Mouse (Mus musculus) midbrain, embryonic 12.5 days (tissue): ENCODE data around the gene Sohlh1. TPM values are rescaled to one million over a fixed set of nuclear protein-coding genes. Genes with fewer than 3 reads are reported as not detected.
"Not testable (repeated sequence)": the region's sequence is repeated elsewhere in the genome, so short reads cannot be mapped to it uniquely, and the experiment has no call there.

Experiments used
- ATAC-seq: fragments of 200-750 bp; cut with Nextera tagmentation; 2 replicates; pipeline ENCODE4 v1.8.0; 2017; ENCODE audit warnings: low read depth, moderate TSS enrichment, moderate library complexity; ENCODE audit not compliant: low FRiP score
- H3K27ac ChIP-seq: fragments of 300-500 bp; sonication (generic); replicated peaks from 2 replicates; pipeline ENCODE4 v1.5.1; 2016; ENCODE audit warnings: mild to moderate bottlenecking
- H3K27me3 ChIP-seq: fragments of 300-500 bp; sonication (generic); 2 replicates; pipeline ENCODE4 v1.6.1; 2016; ENCODE audit warnings: mild to moderate bottlenecking
- H3K36me3 ChIP-seq: fragments of 300-500 bp; sonication (generic); 2 replicates; pipeline ENCODE4 v1.6.1; 2016
- H3K4me1 ChIP-seq: fragments of 300-500 bp; sonication (generic); 2 replicates; pipeline ENCODE4 v1.6.1; 2016
- H3K4me2 ChIP-seq: fragments of 300-500 bp; sonication (generic); replicated peaks from 2 replicates; pipeline ENCODE4 v1.6.1; 2016; ENCODE audit warnings: mild to moderate bottlenecking, moderate library complexity
- H3K4me3 ChIP-seq: fragments of 300-500 bp; sonication (generic); 2 replicates; pipeline ENCODE4 v1.5.1; 2016; ENCODE audit warnings: mild to moderate bottlenecking
- H3K9ac ChIP-seq: fragments of 300-500 bp; sonication (generic); replicated peaks from 2 replicates; pipeline ENCODE4 v1.6.1; 2016; ENCODE audit warnings: mild to moderate bottlenecking, moderate library complexity
- H3K9me3 ChIP-seq: fragments of 300-500 bp; sonication (generic); 2 replicates; pipeline ENCODE4 v1.6.1; 2016; ENCODE audit warnings: mild to moderate bottlenecking
- WGBS: fragments of 180-500 bp; shearing (Covaris S2); methylation state at CpG from one replicate; pipeline ENCODE4 v1.1.7; 2016; 5-methylcytosine and 5-hydroxymethylcytosine counted together
- polyA plus RNA-seq: library from polyadenylated mRNA; unstranded; fragments of >200 nt; fragmentation: Nextera tagmentation; extraction: Ambion mirVana; gene quantifications from 2 replicates; pipeline ENCODE4 v1.2.1, GENCODE M21; 2016

Gene Sohlh1
- polyA plus RNA-seq, 1 experiment from 2014 or later = not detected

- Histone ChIP-seq H3K36me3 (no peaks in the 10 kb centered on the region), H3K4me3 (no peak overlapping the region), H3K27me3 (no peaks in the 10 kb centered on the region; the same call in 1 of the 2 replicates), H3K9ac (no peak overlapping the region), H3K4me2 (no peak overlapping the region), H3K9me3 (no peaks in the 10 kb centered on the region), H3K27ac (no peak overlapping the region), H3K4me1 (no peaks in the 10 kb centered on the region)
- WGBS = 94% methylated on average over 3 of the region's 3 CpGs
- no peak for ATAC-seq
Measured at GRCm38 (mm10) chr2:25830786-25831185, 16.3 kb downstream of the Sohlh1 start.

DNA sequence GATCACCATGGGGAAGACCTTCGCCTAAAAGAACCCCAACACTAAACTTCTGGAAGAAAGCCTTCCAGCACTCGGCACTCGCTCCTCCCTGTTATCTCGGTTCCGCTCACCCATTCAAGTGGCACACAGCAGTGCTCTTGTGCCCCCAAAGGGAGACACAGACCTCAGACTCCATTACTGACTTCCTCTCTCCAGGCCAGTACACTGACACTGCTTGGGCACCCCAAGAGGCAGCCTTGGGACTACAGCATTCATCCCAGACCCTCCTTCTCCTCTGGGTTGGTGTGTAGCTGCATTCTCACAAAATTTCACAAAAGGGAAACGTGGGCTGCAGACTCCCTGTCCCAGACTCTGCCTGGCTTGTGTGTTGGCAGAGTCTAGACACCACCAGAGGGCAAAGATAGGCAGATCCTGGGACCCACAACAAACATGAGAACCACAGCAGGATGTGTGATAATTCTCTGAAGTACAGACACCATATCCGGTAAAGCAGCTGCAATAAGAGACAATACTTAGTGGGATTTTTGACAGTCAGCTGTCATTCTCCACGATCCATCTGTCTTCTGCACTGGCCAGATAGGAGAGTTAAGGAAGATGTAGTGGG is 18.6 kb downstream of the Sohlh1 start:
- WGBS = 80% methylated on average over 8 of the region's 8 CpGs
- no peak overlapping the region for H3K9ac ChIP-seq
- no peak overlapping the region for H3K27ac ChIP-seq
- H3K27me3 ChIP-seq = no peaks in the 10 kb centered on the region
- no peak overlapping the region for H3K4me3 ChIP-seq
- H3K4me2 ChIP-seq = no peak overlapping the region
- H3K9me3 ChIP-seq = no peaks in the 10 kb centered on the region
- no peaks in the 10 kb centered on the region for H3K4me1 ChIP-seq
- no peak for ATAC-seq
- no peaks in the 10 kb centered on the region for H3K36me3 ChIP-seq

DNA sequence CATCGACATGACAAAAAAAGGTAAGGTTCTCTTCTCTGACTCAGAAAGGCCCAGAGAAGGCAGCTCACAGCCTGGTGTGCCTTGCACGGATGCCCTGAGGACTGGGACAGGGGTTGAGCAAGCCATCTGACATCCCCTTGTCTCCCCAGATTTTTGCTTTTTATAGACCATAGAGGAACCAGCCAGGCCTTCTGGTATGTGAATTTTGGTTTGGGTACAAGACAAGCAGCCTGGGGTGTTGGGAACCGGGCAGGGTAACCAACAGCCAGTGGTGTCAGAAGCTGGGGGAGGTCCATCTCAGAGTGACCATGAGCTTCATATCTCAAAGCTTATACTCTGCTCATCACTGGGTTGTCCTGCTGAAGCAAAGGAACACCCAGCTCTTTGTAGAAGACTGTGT is 22.3 kb downstream of the Sohlh1 start:
- no peaks in the 10 kb centered on the region for H3K27me3 ChIP-seq
- no peaks in the 10 kb centered on the region for H3K36me3 ChIP-seq
- no peak overlapping the region for H3K27ac ChIP-seq
- WGBS = 89% methylated on average over 3 of the region's 3 CpGs
- H3K9ac ChIP-seq = no peak overlapping the region
- H3K4me3 ChIP-seq = no peak overlapping the region
- no peak for ATAC-seq
- no peaks in the 10 kb centered on the region for H3K9me3 ChIP-seq
- H3K4me2 ChIP-seq = no peak overlapping the region
- H3K4me1 ChIP-seq = no peaks in the 10 kb centered on the region

DNA sequence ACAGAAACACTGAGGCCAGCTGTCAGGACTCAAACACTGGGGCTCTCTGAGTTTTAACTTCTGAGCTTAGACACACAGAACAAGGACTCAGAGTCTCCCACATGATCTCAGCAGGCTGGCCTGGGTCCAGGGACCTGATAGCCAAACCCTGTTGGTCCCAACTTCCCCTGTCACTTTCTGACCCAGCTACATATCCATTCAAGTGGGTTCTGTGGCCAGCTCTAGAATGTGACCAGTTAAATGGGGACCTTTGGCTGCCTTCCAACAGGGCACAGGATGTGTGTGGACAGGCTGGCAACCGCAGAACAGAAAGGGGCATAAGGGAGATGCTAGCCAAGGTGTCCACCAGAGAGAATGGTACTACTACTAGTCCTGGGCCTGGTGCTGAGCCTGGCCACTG is 24.2 kb downstream of the Sohlh1 start, which contains the start of gene Lcn9:
TSS of gene Lcn9 (plus strand) at position 348 of the 400 bp plus-strand sequence.
- Histone ChIP-seq H3K4me3 (no peak within 1 kb of the TSS), H3K4me1 (no peaks in the 10 kb centered on the region), H3K27me3 (no peaks in the 10 kb centered on the region), H3K4me2 (no peak within 1 kb of the TSS), H3K9me3 (no peaks in the 10 kb centered on the region), H3K9ac (no peak within 1 kb of the TSS), H3K36me3 (no peaks in the 10 kb centered on the region), H3K27ac (no peak within 1 kb of the TSS)
- 92% methylated on average over 1 of the region's 1 CpGs for WGBS
- ATAC-seq = no peak

- not testable (repeated sequence) for H3K27ac ChIP-seq, H3K9me3 ChIP-seq, H3K4me3 ChIP-seq, H3K27me3 ChIP-seq, H3K36me3 ChIP-seq, H3K4me2 ChIP-seq, H3K4me1 ChIP-seq, H3K9ac ChIP-seq, ATAC-seq
- WGBS = 81% methylated on average over 1 of the region's 1 CpGs
Measured at GRCm38 (mm10) chr2:25815748-25816147, 31.3 kb downstream of the Sohlh1 start, which contains the start of gene Glt6d1. Gene Glt6d1, minus strand, starts transcription at chr2:25815848.

DNA sequence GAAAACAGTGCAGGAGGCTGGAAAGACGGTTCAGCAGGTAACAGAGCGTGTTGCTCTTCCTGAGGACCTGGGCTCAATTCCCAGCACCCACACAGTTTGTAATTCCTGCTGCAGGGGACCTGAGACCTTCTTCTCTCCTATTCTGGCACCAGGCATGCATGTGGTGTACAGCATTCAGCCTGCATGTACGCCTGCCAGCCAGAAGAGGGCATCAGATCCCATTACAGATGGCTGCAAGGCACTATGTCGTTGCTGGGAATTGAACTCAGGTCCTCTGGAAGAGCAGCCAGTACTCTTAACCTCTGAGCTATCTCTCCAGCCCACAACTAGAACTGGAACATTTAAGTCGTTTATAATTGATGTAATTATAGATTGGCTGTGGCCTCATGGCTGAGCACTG is 33.7 kb downstream of the Sohlh1 start:
- Histone ChIP-seq H3K36me3 (no peaks in the 10 kb centered on the region), H3K27ac (no peak overlapping the region), H3K4me1 (no peaks in the 10 kb centered on the region), H3K9me3 (no peaks in the 10 kb centered on the region), H3K4me3 (no peak overlapping the region), H3K27me3 (no peaks in the 10 kb centered on the region), H3K4me2 (no peak overlapping the region), H3K9ac (no peak overlapping the region)
- 84% methylated on average over 5 of the region's 5 CpGs for WGBS
- no peak for ATAC-seq

- Histone ChIP-seq H3K36me3 (no peaks in the 10 kb centered on the region), H3K9ac (no peak overlapping the region), H3K27me3 (no peaks in the 10 kb centered on the region), H3K9me3 (no peaks in the 10 kb centered on the region), H3K4me2 (no peak overlapping the region), H3K4me1 (no peaks in the 10 kb centered on the region), H3K27ac (no peak overlapping the region), H3K4me3 (no peak overlapping the region)
- no peak for ATAC-seq
- 81% methylated on average over 2 of the region's 2 CpGs for WGBS
Measured at GRCm38 (mm10) chr2:25811711-25812110, 35.3 kb downstream of the Sohlh1 start.

DNA sequence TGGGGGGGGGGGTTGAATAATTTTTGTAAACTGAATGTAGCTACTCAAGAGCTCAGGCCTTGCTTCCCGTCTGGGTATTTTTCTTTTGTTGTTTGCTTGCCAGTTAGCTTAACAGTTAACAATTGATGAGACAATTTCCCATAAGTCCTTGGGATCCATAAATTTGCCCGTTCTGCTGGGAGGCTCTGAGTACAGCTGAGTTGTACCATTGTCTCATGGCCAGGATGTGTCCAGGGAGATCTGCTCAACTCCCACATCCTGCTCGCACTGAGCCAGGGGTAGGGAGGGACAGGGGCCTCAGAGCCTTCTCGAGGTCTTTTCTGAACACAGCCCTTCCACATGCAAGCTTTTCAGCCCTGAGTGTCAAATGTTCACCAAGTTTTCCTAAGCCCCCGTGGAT is 49.0 kb downstream of the Sohlh1 start:
- no peak for ATAC-seq
- H3K27ac ChIP-seq = no peak overlapping the region
- no peaks in the 10 kb centered on the region for H3K9me3 ChIP-seq
- no peaks in the 10 kb centered on the region for H3K36me3 ChIP-seq
- 0 out of 2 replicates have a peak, but pooled peaks cover 6% of the 10 kb centered on the region for H3K4me1 ChIP-seq
- no peak overlapping the region for H3K4me3 ChIP-seq
- no peak overlapping the region for H3K4me2 ChIP-seq
- no peaks in the 10 kb centered on the region for H3K27me3 ChIP-seq
- 36% methylated on average over 5 of the region's 5 CpGs for WGBS
- H3K9ac ChIP-seq = no peak overlapping the region

DNA sequence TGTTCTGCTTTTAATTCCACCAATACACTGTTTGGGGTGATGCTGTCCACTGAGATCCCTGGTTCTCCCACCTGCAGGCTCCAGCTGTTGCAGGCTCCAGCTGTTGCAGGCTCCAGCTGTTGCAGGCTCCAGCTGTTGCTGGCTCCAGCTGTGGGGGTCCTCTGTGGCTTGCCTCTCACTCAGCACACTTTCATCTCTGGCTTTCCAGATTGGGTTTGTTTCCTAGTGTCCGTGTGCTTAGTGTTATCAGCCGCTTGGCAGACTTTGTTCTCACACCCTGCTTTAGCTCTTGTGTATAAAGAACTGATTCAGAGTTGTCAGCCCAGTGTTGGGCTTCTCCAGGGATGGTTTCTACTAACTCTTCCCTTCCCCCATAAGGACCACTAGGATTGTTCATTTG is 49.4 kb downstream of the Sohlh1 start:
- no peaks in the 10 kb centered on the region for H3K36me3 ChIP-seq
- ATAC-seq = no peak
- H3K27ac ChIP-seq = no peak overlapping the region
- H3K4me2 ChIP-seq = no peak overlapping the region
- H3K27me3 ChIP-seq = no peaks in the 10 kb centered on the region
- H3K4me3 ChIP-seq = no peak overlapping the region
- WGBS = 50% methylated on average over 2 of the region's 2 CpGs
- no peaks in the 10 kb centered on the region for H3K9me3 ChIP-seq
- H3K9ac ChIP-seq = no peak overlapping the region
- 0 out of 2 replicates have a peak, but pooled peaks cover 6% of the 10 kb centered on the region for H3K4me1 ChIP-seq

Other genes with a start within 250 kb of the Sohlh1 start
- 69.3 and 71.0 TPM in 2 replicates for gene Rabl6, start 238.7 kb downstream of the Sohlh1 start, polyA plus RNA-seq
- gene Ccdc183, start 229.6 kb downstream of the Sohlh1 start, polyA plus RNA-seq = 0.20 and 0.36 TPM in 2 replicates
- 15.4 and 20.7 TPM in 2 replicates for gene Tmem141, start 225.2 kb downstream of the Sohlh1 start, polyA plus RNA-seq
- 1.6 and 2.2 TPM in 2 replicates for gene Fcna, start 219.2 kb downstream of the Sohlh1 start, polyA plus RNA-seq
- gene Lcn8, start 194.1 kb downstream of the Sohlh1 start, polyA plus RNA-seq = not detected in 2 replicates
- not detected in 2 replicates for gene Lcn5, start 189.3 kb downstream of the Sohlh1 start, polyA plus RNA-seq
- gene Lcn6, start 170.5 kb downstream of the Sohlh1 start, polyA plus RNA-seq = not detected in 2 replicates
- gene Lcn10, start 164.5 kb downstream of the Sohlh1 start, polyA plus RNA-seq = not detected in 2 replicates
- gene Obp2a, start 147.2 kb downstream of the Sohlh1 start, polyA plus RNA-seq = not detected in 2 replicates
- 76.1 and 78.5 TPM in 2 replicates for gene Bmyc, start 140.5 kb downstream of the Sohlh1 start, polyA plus RNA-seq
- gene Obp2b, start 110.2 kb downstream of the Sohlh1 start, polyA plus RNA-seq = not detected in 2 replicates
- gene Lcn3, start 81.7 kb downstream of the Sohlh1 start, polyA plus RNA-seq = not detected in 2 replicates
- not detected in 2 replicates for gene Lcn11, start 70.2 kb downstream of the Sohlh1 start, polyA plus RNA-seq
- gene Gm13539, start 65.0 kb downstream of the Sohlh1 start, polyA plus RNA-seq = not detected in 2 replicates
- not detected in 2 replicates for gene Glt6d1, start 31.4 kb downstream of the Sohlh1 start, polyA plus RNA-seq
- gene Lcn9, start 24.1 kb downstream of the Sohlh1 start, polyA plus RNA-seq = not detected in 2 replicates
- gene Kcnt1, start 16.5 kb upstream of the Sohlh1 start, polyA plus RNA-seq = 2.4 TPM in 2 replicates
- 66.4 and 91.9 TPM in 2 replicates for gene Camsap1, start 136.0 kb upstream of the Sohlh1 start, polyA plus RNA-seq
- 91.9 and 93.3 TPM in 2 replicates for gene Ubac1, start 174.5 kb upstream of the Sohlh1 start, polyA plus RNA-seq